Mouse (Mus musculus) T-helper 1 cell (primary cell): ENCODE results near the gene Neu1.
"Not testable (repeated sequence)": the region's sequence is repeated elsewhere in the genome, so short reads cannot be mapped to it uniquely, and the experiment has no call there.

Experiments used
- in situ Hi-C: fragments of 300-600 bp; cut with MboI, MseI; formaldehyde crosslinking; loops from one replicate; pipeline ENCODE4 v1.15.1; 2025; ENCODE audit warnings: high pct_unique_total_duplicates

The Neu1 gene

DNA sequence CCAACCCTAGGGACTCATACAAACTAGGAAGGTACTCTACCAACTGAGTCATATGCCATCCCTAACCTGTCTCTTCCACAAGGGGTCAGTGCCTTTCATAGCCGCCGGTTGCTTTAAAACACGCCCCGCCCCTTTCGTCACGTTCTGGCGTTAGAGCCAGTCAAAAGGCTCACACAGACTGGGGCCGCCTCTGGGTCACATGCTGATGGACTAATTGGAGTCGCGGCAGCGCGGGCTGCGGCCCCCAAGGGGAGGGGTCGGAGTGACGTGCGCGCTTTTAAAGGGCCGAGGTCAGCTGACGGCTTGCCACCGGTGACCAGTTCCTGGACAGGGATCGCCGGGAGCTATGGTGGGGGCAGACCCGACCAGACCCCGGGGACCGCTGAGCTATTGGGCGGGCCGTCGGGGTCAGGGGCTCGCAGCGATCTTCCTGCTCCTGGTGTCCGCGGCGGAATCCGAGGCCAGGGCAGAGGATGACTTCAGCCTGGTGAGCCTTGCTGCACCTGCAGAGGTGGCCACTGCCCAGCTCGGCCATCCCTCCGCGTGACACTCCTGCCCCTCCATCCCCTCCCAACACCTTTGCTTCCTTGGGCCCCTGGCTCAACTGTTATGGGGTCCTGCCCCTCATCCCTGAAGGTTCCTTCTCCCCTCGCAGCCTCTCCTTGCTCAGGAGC lies at the start of gene Neu1:
Neu1 (plus strand) TSS at position 193 of the 674 bp plus-strand sequence.
- in situ Hi-C loops: loop anchor here (10.0 kb wide), 1 partner anchor 296 kb away; no protein-coding TSS in a partner anchor

DNA sequence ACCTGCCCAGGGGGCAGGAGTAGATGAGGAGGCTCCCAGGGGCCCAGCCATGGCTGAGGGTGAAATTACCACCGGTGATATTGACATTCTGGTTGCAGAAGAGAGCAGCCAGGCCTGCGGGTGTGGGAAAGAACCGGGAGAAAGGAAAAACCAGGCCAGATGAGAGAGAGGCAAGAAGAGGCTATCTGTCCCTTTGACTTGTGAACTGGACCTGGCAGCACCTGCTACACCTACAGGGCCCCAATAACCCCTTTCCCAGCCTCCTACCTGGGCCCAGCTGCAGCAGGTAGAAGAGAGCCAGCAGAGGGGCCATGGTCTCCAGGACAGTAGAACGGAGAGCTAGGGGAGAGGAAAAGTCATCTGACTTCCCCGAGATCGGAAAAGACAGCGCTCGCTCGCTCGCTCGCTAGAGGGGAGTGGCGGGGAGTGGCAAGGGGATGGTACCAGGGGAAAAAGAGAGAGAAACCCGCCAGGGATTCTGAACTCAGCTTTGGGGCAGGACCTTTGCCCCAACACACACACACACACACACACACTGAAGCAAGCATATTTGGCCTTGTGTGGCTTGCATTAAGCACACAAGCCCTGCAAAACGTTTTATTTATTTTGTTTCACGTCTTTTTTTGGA lies 49.3 kb upstream of the Neu1 start, which contains the start of gene Gm20547:
Gm20547 (minus strand) TSS at position 360 of the 628 bp plus-strand sequence.
- in situ Hi-C loops: no loop called here

DNA sequence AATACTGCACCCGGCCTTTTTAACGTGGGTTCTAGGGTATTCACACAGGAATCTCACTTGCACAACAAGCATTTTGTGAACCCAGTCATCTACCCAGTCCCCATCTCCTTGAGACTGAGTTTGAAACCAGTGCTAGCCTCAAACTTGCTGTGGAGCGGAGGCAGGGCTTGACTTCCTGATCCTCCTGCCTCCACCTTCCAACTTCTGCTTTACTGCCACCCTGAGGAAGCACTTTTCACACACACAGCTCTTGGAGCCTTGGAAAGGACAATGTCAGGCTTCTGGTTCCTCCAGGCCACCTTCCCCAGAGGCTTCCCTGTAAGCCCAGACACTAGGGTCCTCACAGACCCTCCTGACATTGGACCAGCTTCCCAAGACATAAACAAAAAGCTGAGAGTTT lies 47.7 kb upstream of the Neu1 start:
- in situ Hi-C loops: no loop called here

DNA sequence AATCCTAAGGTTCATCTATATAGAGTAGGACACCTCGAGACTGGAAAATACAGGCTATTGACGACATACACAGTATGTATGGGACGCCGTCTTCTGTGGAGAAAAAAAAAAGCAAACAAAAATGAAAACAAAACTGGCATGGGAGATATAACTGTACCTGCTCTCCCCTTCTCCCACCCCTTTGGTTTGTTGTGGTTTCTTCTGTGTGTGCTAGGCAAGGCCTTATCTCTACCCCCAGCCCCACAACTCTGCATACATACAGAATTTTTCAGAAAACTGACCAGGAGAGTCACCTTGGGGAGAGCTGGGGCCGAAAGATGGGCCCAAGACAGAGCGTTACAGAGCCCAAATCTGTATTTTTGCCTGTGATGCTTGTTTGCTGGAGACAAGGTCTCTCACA lies 46.3 kb upstream of the Neu1 start:
- in situ Hi-C loops: no loop called here

DNA sequence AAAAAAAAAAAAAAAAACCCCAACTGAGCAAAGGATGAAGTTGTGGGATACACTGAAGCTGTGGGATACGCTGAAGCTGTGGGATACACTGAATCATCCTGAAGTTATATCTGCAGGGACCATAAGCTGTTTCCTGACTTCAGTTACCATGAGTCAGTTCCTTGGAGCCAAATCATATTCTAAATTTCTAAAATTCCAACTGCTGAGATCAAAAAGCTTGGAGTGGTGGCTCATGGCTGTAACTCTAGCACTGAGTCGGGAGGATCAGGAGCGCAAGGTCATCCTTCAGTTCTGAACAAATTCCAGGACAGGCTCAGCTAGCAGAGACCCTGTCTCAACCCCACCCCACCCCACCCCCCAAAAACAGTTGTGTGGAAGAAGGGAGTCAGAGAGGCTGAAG lies 45.4 kb upstream of the Neu1 start:
- in situ Hi-C loops: no loop called here

- in situ Hi-C loops: no loop called here
These were observed 43.1 kb upstream of the Neu1 start for GRCm38 (mm10) chr17:34887942-34888341.

DNA sequence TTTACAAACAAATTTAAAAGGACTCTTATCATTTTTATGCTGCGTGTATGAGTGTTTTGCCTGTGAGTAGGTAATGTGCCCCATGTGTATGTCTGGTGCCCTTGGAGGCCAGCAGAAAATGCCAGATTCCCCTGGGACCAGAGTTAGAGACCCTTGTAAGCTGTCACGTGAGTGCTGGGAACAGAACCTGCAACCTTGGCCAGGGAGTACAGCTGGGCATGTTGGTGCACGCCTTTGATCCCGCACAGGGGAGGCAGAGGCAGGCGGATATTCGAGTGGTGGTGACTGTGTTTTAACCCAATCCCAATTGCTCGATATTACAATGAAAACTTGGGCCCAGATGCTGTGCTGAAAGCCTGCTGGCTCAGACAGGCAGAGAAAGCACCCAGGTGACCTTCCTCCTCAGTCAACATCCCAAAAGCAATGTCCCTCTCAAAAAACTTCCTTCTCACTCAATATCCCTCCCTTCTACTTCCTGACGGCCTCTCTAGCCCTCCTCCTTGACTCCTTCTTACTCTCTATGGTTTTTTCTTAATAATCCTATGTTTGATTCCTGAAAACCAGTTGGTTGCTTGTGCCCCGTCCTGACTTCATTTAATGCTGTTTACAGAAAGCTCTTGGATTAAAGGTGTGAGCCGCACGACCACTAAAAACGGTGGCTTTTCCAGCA lies 40.8 kb upstream of the Neu1 start:
- in situ Hi-C loops: no loop called here

DNA sequence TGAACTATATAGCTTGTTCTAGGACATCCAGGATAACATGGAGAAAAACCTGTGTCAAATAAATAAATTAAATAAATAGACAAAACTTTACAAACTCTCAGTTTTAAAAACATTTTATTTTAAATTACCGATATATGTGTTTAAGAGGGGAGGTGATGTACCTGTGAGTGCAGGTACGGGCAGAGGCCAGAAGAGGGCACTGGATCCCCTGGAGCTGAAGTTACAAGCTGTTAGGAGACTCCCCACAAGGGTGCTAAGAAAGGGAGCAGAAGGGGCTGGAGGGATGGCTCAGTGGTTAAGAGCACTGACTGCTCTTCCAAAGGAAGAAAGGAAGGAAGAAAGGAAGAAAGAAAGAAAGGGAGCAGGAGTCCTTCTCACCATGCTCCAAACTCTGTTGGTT lies 39.7 kb upstream of the Neu1 start:
- in situ Hi-C loops: no loop called here

- in situ Hi-C loops: no loop called here
These were observed 37.8 kb upstream of the Neu1 start for GRCm38 (mm10) chr17:34893072-34893824.

DNA sequence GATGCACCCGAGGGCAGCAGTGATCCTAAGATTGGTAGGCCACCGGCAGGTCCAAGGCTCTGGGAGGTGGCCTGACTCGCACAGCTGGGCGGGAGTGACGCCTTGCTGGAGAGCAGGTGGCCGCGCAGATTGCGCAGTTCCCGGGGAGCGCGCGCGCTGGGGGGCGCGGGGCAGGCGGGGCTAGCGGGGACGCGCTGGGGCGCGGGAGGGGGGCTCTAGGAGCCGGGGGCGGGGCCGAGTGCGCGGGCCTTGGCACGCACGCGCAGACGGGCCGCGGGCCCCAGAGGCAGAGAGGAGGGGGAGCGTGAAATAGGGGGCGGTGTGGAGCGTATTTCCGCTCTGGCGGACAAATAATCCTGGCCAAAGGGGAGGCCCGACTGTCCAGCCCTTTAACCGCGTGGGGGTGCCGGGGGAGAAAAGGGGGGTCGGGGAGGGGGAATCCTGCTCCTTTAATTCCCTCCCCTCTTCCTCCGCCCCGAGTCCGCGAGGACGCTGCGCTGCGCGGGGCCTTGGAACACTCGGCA lies 36.9 kb upstream of the Neu1 start:
- in situ Hi-C loops: no loop called here

GRCm38 (mm10) chr17:34894801-34895530 lies 36.1 kb upstream of the Neu1 start:
- in situ Hi-C loops: no loop called here

DNA sequence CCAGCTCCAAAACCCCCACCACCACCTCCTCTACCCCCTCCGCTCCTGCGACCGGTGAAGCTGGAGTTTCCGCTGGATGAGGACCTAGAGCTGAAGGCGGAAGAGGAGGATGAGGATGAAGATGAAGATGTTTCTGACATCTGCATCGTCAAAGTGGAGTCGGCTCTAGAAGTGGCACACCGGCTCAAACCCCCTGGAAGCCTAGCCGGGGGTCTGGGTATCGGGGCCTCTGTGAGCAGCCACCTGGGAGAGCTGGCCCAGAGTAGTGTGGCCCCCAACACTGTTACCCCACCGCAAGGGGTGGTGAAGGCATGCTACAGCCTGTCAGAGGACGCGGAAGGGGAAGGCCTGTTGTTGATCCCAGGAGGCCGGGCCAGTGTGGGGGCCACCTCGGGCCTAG lies 35.3 kb upstream of the Neu1 start:
- in situ Hi-C loops: no loop called here

DNA sequence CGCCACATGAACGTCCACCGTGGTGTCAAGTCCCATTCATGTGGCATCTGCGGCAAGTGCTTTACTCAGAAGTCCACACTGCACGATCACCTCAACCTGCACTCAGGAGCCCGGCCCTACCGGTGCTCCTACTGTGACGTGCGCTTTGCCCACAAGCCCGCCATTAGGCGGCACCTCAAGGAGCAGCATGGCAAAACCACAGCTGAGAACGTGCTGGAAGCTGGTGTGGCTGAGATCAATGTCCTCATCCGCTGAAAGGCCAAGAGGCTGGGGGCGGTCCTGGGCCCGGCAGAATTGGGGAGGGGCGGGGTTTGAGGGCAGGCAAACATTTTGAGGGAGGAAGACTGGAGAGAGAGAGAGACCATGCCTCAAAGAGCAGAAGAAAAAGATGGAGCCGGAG lies 34.7 kb upstream of the Neu1 start:
- in situ Hi-C loops: no loop called here

DNA sequence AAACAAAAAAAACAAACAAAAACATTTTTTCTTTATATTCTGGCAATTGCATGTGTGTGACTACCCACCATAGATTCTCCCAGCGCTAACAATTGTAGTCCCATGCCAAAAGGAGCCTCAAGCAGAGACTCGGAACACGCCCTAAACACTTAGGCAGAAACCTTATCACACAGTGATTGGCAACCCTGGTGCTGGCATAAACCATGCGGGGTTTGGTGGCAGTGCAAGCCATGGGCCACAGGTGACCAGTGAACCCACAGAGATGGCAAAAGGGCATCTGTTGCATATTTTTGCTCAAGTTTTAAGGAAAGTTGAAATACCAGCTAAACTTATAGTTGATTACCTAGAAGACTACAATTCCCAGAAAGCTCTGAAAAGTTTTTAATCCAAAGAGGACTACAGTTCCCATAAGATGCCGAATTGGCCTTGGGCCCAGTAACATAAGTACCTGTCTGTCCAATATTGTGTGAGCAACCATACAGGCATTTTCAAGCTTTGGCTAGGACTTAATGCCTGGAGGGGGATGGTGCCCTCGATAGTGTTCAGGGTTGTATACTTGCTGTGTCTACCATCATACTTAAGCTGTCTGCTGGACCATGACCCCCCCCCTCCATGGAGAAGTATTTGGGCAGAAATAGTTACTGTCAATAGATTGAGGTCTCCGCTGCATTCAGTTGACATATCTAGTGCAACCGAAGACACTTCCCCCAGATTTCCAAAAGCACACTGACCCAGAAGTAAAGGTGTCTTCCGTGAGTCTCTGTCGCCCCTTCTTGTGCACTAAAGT lies 33.5 kb upstream of the Neu1 start:
- in situ Hi-C loops: no loop called here

DNA sequence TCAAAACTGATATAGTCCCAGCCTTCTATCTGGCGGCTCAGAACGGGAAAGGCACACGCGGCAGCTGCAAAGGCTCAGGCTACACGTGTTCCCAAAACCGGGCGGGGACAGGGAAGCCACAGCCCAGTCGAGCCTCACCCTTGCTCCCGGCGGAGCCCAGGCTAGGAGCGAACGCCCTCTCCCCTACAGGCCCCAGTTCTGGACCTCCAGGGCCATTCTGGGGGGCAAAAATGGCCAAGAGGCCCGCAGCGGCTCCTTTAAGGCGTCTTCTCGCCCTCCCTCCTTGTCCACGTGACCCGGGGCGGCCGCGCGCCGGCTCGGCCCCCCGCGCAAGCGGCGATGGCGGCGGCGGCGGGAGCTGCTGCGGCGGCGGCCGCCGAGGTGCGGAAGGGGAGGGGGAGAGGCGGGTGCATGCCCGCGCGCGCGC lies 32.9 kb upstream of the Neu1 start, which contains the start of the genes C2 and Ehmt2:
C2 (minus strand) TSS at position 106 of the 427 bp plus-strand sequence.
Ehmt2 (plus strand) TSS at position 310 of the 427 bp plus-strand sequence.
- in situ Hi-C loops: no loop called here

DNA sequence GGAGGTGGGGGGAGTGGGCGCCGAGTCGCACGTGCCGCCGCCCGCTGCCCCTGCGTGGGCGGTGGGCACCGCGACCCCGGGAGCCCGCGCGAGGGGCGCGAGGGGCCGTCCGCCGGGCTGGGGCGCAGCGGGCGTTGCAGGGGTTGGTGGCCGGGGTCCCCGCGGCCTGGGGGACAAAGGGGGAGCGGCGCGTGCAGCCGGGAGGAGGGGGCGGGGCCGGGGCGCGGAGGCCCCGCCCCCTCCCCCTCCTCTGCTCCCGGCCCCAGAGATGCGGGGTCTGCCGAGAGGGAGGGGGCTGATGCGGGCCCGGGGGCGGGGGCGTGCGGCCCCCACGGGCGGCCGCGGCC lies 32.4 kb upstream of the Neu1 start:
- in situ Hi-C loops: no loop called here

DNA sequence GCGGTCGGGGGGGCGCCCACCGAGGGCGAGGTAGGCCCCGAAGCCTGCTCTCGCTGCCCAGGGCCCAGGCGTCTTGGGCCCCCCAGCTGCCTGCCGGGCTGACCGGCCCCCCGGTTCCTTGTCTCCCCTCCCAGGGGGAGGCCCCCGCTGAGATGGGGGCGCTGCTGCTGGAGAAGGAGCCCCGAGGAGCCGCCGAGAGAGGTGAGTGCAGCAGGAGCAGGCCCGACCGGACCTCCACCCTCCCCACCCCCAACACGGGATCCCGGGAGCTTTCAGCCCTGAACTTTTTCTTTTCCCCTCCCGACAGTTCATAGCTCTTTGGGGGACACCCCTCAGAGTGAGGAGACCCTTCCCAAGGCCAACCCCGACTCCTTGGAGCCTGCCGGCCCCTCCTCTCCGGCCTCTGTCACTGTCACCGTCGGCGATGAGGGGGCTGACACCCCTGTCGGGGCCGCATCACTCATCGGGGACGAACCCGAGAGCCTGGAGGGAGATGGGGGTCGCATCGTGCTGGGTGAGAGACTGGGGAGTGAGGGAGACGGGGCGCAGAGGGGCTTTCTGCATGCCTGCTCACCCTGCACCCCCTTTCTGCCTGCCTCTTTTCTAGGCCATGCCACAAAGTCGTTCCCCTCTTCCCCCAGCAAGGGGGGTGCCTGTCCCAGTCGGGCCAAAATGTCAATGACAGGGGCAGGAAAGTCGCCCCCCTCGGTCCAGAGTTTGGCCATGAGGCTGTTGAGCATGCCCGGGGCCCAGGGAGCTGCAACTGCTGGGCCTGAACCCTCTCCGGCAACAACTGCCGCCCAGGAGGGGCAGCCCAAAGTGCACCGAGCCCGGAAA lies 31.8 kb upstream of the Neu1 start:
- in situ Hi-C loops: no loop called here

- in situ Hi-C loops: no loop called here
These were observed 31.2 kb upstream of the Neu1 start for GRCm38 (mm10) chr17:34899890-34900243.

DNA sequence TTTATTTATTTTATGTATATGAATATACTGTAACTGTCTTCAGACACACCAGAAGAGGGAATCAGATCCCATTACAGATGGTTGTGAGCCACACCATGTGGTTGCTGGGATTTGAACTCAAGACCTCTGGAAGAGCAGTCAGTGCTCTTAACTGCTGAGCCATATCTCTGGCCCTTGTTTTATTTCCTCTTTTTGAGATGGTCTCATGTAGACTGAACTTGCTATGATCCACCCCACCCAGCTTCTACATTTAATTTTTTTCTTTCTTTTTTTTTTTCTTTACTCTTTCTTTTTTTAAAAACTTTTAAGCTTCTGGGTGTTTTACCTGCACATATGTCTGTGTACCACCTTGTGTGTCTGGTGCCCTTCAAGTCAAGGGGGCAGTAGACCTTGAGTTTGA lies 30.2 kb upstream of the Neu1 start:
- in situ Hi-C loops: not testable (repeated sequence)
